Mouse (Mus musculus) kidney, postnatal 36 days (tissue): ENCODE measurements at regions not wholly inside any gene's neighbourhood (a gene's known extent, or its start where the extent isn't known, plus 50 kb on each side); places are given as distances from the start of the nearest gene placed in this dataset.

ENCODE experiments used
- DNase-seq, 2 experiments: peaks; one replicate each; pipeline ENCODE4 v3.0.0; 2021 to 2022; ENCODE audit warnings: mixed read lengths in 2 of 2

GRCm38 (mm10) chr8:92130025-92130557 lies 227.3 kb upstream of the Irx5 start:
- no peak for DNase-seq

GRCm38 (mm10) chr8:92129241-92130015 lies 228.0 kb upstream of the Irx5 start:
- DNase-seq: peak in 1 of 2 experiments; percentile 24

DNA sequence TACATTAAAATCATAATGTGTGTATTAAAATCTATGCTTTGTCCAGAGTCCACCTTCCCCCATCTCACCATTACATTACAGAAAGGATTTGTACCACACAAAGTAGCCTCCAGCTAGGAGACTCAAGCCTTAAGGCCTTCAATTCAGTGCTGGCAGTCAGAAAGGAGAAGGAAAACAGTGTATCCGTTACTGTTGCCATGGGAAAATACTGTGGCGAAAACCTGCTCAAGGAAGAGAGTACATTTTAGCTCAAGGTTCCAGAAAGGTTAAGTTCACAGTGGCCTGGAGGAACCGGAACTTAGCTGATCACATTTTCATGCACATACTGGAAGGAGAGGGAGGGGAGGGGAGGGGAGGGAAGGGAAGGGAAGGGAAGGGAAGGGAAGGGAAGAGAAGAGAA lies 231.8 kb upstream of the Irx5 start:
- no peak for DNase-seq

- DNase-seq: peak in 1 of 2 experiments; percentile 12
Measured at GRCm38 (mm10) chr8:92121296-92121695, 236.1 kb upstream of the Irx5 start.

DNA sequence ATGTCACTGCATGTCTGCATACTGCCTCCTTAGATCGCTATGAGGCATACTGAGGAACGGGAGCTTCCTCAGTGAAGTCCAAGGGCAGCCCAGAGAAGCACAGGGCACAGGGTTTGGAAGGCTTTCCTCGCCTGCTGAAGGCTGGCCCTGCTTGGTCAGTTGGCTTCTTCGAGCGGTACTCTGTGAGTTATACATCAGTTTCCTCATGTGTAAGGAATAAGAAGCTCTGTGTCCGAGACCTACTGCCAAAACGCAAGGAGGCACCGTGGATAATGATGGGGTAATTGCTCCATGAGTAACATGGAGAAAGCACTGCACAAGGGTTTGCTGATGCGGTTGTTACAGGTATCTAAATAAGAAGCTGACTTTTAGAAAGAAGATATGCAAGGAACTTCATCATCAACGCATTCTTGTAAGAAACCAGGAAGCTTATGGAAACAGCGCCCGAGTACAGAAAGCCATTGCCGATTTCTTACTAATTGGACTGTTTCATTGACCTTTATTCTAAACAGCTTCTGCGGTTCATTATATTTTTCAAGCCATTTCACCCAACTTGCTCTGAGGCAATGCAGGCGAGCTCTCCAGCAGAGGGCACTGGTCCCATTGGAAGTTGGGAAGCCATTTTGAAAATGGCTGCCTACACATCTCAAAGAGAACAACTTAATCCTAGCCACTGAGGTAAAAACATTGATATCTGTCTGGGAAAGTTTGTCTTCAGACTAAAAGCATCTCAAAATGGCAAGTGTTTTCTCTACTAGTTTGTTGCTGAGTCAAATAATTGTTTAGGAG lies 241.8 kb upstream of the Irx5 start:
- no peak for DNase-seq

- DNase-seq: no peak
Measured at GRCm38 (mm10) chr8:92114311-92115275, 242.8 kb upstream of the Irx5 start.

- DNase-seq: no peak
Measured at GRCm38 (mm10) chr8:92113901-92114300, 243.5 kb upstream of the Irx5 start.

DNA sequence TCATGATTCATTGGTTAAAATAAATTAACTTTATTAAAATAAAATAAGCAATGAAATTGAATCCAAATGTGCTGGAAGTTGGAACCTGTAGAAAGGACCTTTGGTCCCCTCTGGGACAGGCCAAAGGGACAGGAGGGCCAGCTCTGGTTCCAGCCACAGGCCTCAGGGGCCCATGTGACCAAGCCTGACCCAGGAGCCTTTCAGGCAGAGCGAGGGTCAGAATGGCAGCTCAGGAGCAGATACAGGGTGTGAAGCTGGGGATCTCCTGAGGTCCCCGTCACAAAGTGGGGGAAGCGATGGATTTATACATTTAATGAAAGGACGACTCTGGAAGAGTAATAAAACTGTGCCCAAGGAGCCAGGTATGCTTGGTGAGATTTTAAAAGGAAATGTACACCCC lies 244.0 kb upstream of the Irx5 start:
- DNase-seq: no peak

GRCm38 (mm10) chr8:92104561-92104960 lies 252.9 kb upstream of the Irx5 start:
- no peak for DNase-seq

DNA sequence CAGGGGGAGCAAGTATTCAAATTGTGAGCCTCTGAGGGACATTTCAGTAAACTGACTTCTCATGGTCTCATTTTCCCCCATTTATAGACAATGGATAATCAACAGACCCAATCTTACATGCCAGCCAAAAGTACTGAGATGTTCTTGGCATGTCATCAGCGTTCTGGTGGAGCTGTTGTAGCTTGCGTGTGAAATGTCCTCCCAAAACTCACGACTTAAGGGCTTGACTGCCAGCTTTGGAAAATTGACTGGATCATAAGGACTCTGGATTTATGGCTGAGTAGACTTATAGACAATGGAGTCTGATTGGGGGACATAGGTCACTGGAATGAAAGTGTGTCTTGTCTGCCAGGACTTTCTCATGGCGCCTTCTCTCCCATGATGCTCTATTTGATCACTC lies 254.9 kb upstream of the Irx5 start:
- no peak for DNase-seq

- DNase-seq: no peak
Measured at GRCm38 (mm10) chr8:92095276-92095675, 262.1 kb upstream of the Irx5 start.

DNA sequence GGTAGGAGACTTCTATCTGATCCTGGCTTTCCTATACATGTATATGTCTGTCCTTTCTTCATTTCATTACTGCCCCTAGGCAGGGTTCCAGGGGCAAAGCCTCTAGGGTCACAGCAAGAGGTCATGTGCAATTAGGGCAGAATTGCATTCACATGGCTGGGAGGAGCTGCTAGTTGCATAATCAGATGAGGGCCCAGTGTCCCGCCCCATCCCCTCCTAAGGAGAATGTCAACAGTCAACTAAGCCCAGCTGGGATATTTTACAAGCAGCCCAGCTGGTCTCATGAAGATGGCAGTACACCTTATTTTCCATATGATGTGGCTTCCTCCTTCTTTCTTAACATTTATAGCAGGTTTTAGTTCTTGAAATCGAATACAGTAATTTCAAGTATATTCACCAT lies 273.3 kb upstream of the Irx5 start:
- DNase-seq: no peak

DNA sequence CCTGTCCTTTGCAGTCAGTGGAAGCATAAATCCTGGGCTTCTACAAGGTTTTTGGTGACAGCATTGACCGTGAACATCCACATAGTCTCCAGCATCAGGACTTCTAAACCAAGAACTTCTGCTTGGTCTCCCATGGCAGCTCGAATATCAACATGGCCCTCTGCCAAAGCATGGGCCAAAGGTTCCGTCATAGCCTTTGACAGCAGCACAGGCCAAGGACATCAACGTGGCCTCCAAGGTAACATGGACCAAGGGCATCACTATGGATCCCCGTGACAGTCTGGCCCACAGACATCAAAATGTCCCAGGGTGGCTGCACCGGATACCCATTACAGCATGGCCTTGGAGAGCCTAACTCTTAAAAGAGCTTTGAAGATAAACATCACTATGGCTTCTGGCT lies 275.5 kb upstream of the Irx5 start:
- DNase-seq: no peak

DNA sequence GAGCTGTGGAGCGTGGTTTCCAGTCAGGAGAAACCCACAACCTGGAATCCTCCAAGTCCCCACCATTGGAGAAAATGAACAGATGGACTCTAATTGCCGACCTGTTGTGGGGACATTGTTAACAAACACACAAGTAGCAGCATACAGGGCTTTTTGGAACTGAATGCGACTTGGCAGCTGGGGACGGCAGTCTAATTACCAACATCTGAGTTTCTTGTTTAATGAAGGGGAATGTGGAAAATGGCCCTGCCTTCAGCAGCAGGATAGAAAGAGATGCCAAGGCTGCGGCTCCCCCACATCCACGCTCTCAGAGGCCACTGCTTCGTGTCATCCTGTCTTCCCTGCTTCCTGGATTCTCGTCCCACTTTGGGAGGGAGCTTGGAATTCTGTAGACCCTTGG lies 276.6 kb upstream of the Irx5 start:
- no peak for DNase-seq

DNA sequence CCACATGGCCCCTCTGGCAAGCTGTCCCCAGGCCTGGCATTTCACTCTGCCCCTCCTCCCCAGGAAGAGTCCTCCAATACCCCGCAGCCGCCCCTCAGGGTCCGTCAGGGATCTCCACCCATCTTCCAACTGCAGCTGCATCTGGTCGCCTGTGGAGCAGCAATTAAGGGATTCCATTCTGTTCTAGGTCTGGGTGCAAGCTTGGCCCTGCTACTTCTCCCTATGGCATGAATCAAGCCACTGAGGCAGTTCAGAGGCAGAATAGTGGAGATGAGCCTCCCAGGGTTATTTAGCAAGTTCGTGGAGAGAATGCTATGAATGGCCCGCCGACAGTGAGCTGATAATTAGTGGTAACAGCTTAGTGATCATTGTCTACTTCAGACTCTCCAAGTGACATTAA lies 275.7 kb upstream of the Irx3 start:
- no peak for DNase-seq

- no peak for DNase-seq
Measured at GRCm38 (mm10) chr8:92072254-92072615, 270.4 kb upstream of the Irx3 start.

GRCm38 (mm10) chr8:92071305-92072253 lies 269.7 kb upstream of the Irx3 start:
- no peak for DNase-seq

DNA sequence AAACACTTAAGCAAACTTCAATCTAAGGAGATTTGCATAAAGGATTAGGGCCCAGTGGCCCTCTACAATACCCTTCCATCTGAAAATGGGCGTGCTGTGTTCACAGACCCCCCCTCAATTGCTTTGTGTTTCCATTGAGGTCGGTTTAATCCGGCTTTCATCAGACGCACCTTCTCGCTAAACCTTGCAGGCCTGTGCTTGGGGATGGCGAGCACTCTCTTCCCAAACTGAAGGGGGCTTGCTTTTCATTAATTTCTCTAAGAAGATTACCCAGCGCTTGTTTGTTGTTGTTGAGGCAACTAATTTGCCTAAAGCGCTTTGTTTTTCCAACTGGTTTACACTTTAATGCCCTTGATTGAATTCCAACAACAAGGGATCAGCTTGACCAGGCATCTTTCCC lies 268.8 kb upstream of the Irx3 start:
- no peak for DNase-seq

DNA sequence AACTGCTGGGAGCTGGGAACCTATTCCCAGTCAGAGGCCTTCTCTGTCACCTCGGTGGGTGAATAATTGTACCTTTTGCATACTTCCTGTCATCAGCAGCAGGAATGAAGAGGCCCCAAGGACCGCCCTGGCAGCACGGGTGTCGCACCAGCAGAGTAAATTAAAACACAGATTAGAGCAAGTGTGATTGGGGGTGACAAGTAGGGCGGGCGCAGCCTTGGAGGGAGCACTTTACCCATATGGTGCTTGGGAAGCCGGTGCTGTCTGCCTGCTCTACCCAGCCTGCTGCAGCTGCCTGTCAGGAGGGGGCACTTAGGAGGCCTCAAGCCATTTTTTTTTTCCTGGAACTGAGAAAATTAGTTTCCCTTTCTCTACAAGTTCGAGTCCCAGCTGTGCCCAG lies 264.6 kb upstream of the Irx3 start:
- DNase-seq: no peak

- no peak for DNase-seq
Measured at GRCm38 (mm10) chr8:92065554-92066239, 263.8 kb upstream of the Irx3 start.

- peak; percentile 8 to 18 for DNase-seq
Measured at GRCm38 (mm10) chr8:92064971-92065370, 263.1 kb upstream of the Irx3 start.
